Mouse (Mus musculus) lung, postnatal 14 days (tissue): ENCODE data around the gene Gm3409.
"Not testable (repeated sequence)": the region's sequence is repeated elsewhere in the genome, so short reads cannot be mapped to it uniquely, and the experiment has no call there.

ENCODE experiments used
- DNase-seq: peaks from one replicate; pipeline ENCODE4 v3.0.0; 2021

Gm3409 gene

GRCm38 (mm10) chr5:146537347-146537746, at the start of gene Gm3409:
Gene Gm3409 (plus strand): TSS chr5:146537647.
- not testable (repeated sequence) for DNase-seq

- DNase-seq = peak; percentile 34
These were observed 48.5 kb upstream of the Gm3409 start for GRCm38 (mm10) chr5:146488959-146489358.

- not testable (repeated sequence) for DNase-seq
These were observed 46.4 kb upstream of the Gm3409 start, which contains the start of gene Gm6370 for GRCm38 (mm10) chr5:146491063-146491462. Gene Gm6370 (plus strand): TSS chr5:146491363.

- not testable (repeated sequence) for DNase-seq
These were observed 35.3 kb upstream of the Gm3409 start, which contains the start of gene 4930449I24Rik for GRCm38 (mm10) chr5:146502099-146502498. Gene 4930449I24Rik (plus strand): TSS chr5:146502399.

GRCm38 (mm10) chr5:146513823-146514222, 23.6 kb upstream of the Gm3409 start, which contains the start of gene Gm3402:
Gene Gm3402 (plus strand): TSS chr5:146514123.
- DNase-seq = not testable (repeated sequence)

GRCm38 (mm10) chr5:146525501-146525900, 11.9 kb upstream of the Gm3409 start, which contains the start of gene Gm3404:
Gene Gm3404 (plus strand): TSS chr5:146525801.
- not testable (repeated sequence) for DNase-seq

GRCm38 (mm10) chr5:146555836-146556235, 18.4 kb downstream of the Gm3409 start, which contains the start of gene Gm3415:
Gene Gm3415 (plus strand): TSS chr5:146556136.
- DNase-seq = not testable (repeated sequence)

- DNase-seq = no peak
These were observed 26.8 kb downstream of the Gm3409 start for GRCm38 (mm10) chr5:146564259-146564658.

- peak; percentile 7 for DNase-seq
These were observed 29.6 kb downstream of the Gm3409 start for GRCm38 (mm10) chr5:146567054-146567453.

- not testable (repeated sequence) for DNase-seq
These were observed 32.7 kb downstream of the Gm3409 start for GRCm38 (mm10) chr5:146570179-146570578.

GRCm38 (mm10) chr5:146571830-146572734, 34.6 kb downstream of the Gm3409 start:
- not testable (repeated sequence) for DNase-seq

GRCm38 (mm10) chr5:146572735-146573042, 35.2 kb downstream of the Gm3409 start:
- DNase-seq = not testable (repeated sequence)

GRCm38 (mm10) chr5:146576668-146577067, 39.2 kb downstream of the Gm3409 start:
- no peak for DNase-seq

- DNase-seq = no peak
These were observed 46.7 kb downstream of the Gm3409 start for GRCm38 (mm10) chr5:146584156-146584477.

GRCm38 (mm10) chr5:146584478-146585306, 47.2 kb downstream of the Gm3409 start, which contains the start of gene Gpr12:
Gene Gpr12 (minus strand): TSS chr5:146585239.
- no peak for DNase-seq

- DNase-seq = no peak
These were observed 47.8 kb downstream of the Gm3409 start for GRCm38 (mm10) chr5:146585307-146585651.

- no peak for DNase-seq
These were observed 49.1 kb downstream of the Gm3409 start for GRCm38 (mm10) chr5:146586357-146587070.
